Mouse (Mus musculus): ENCODE measurements around the gene Eva1b. TPM values are rescaled to one million over a fixed set of nuclear protein-coding genes. Genes with fewer than 3 reads are reported as not detected.
"Not testable (repeated sequence)": the region's sequence is repeated elsewhere in the genome, so short reads cannot be mapped to it uniquely, and the experiment has no call there.

Gene Eva1b
- polyA plus RNA-seq, 1 experiment from 2014 or later: 20.7 TPM

DNA sequence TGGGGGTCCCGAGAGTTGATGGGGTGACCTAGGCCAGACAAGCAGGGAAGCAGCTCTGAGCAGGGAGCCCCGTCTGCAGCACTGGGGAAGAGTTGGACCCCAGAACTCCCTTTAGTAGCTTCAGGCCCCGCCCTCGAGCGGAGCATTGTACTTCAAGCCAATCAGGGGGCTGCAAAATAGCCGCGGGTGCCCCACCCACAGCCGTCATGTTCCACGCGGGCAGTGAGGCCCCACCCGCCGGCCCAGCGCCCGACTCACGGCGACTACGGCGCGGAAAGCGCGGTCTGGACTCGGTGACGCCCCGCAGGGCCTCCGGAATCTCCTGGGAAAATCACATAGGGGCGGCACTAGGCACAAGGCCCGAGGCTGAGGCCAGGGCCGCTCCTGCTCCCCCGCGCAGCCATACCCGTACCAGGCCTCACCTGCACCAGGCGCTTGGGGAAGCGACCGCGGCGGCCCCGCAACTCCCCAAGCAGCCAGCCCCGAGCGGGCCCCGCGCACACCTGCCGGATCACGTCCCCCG lies 15.1 kb downstream of the Eva1b start:
- H3K4me3 ChIP-seq: peak overlapping the region; percentile 69
- H3K27ac ChIP-seq: peak overlapping the region; percentile 83
- WGBS: under 1% methylated on average over 44 of the region's 44 CpGs
- no peaks in the 10 kb centered on the region for H3K9me3 ChIP-seq
- no peaks in the 10 kb centered on the region for H3K27me3 ChIP-seq (ENCODE audit: poor library complexity, severe bottlenecking)
- peak; percentile 83 for DNase-seq (ENCODE audit: extremely low spot score, low spot score)
- peaks cover 33% of the 10 kb centered on the region for H3K36me3 ChIP-seq (replicated peaks)
- H3K4me1 ChIP-seq: peaks cover 22% of the 10 kb centered on the region

- Histone ChIP-seq H3K27me3 (ENCODE audit: poor library complexity, severe bottlenecking) (no peaks in the 10 kb centered on the region), H3K4me1 (peaks cover 22% of the 10 kb centered on the region), H3K4me3 (peak within 1 kb of the TSS; percentile 69), H3K36me3 (replicated peaks) (peaks cover 39% of the 10 kb centered on the region), H3K9me3 (no peaks in the 10 kb centered on the region), H3K27ac (peak within 1 kb of the TSS; percentile 83)
- 5% methylated on average over 22 of the region's 22 CpGs for WGBS
- DNase-seq (ENCODE audit: extremely low spot score, low spot score): no peak
Measured at GRCm38 (mm10) chr4:126163067-126163659, 15.6 kb downstream of the Eva1b start, which contains the start of gene Sh3d21. Gene Sh3d21 (minus strand): TSS chr4:126163491.

DNA sequence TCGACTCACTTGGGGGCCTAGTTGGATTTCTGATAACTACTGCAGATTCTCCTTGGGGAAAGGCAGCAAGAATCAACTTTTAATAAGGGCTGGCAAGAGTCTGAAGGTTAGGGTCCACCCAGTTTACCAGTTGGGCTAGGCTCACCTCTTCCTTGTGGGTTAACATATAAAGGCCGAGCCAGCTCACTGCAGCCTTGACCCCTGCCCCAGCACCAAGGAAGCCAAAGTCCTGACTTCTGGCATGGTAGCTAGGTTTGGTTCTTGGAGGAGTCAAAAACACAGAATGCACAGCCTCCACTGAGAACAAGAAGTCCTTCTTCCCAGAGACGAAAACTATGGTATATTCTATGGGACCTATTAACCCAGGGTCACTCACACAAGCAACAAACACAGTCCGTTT lies 16.1 kb downstream of the Eva1b start:
- 68% methylated on average over 4 of the region's 4 CpGs for WGBS
- Histone ChIP-seq H3K4me1 (peaks cover 22% of the 10 kb centered on the region), H3K9me3 (no peaks in the 10 kb centered on the region), H3K36me3 (replicated peaks) (peaks cover 44% of the 10 kb centered on the region), H3K4me3 (peak overlapping the region; percentile 69), H3K27me3 (ENCODE audit: poor library complexity, severe bottlenecking) (no peaks in the 10 kb centered on the region), H3K27ac (no peak overlapping the region)
- DNase-seq (ENCODE audit: extremely low spot score, low spot score): no peak

DNA sequence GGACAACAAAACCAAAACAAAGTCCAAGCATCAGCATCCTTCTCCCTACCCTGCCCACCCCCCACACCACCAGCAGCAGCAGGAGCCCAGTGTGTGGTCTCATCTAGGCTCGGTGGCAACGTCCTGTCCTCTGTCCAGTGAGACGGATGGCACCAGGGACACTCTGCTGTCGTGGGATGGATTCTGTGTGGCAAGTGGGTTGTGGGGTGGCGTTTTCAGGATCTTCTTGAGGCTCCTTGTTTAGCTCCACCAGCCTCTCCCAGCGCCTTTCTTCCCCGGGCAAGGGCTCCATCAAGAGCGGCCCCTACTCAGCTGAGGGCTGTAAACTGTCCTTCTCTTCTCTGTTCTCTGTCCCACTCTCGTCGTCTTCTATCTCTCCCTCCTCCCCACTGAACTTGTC lies 17.5 kb downstream of the Eva1b start:
- H3K27ac ChIP-seq; H3K4me3 ChIP-seq; DNase-seq (ENCODE audit: extremely low spot score, low spot score); H3K9me3 ChIP-seq; H3K27me3 ChIP-seq (ENCODE audit: poor library complexity, severe bottlenecking): not testable (repeated sequence)
- Histone ChIP-seq H3K36me3 (replicated peaks) (peaks cover 58% of the 10 kb centered on the region), H3K4me1 (peaks cover 22% of the 10 kb centered on the region)
- WGBS: 76% methylated on average over 10 of the region's 10 CpGs

DNA sequence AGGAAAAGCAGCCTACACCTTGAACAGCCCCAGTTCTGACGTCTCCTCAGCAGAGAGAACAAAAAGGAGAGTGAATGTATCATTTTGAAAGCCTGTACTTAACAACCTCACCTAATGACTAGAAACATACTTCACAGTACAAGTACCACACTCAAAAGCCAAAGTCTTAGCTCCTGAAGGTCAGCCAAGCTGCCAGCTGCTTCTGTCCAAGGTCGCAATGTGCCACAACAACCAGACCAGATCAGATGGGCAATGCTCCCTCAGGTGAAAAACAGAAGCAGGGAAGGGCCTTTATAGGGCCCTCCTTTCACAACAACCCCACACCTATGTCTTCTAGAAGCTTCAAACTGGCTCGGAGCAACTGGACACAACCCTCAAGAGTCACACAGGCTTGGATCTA lies 18.5 kb downstream of the Eva1b start:
- DNase-seq (ENCODE audit: extremely low spot score, low spot score): no peak
- H3K9me3 ChIP-seq: no peaks in the 10 kb centered on the region
- WGBS: 83% methylated on average over 3 of the region's 3 CpGs
- no peak overlapping the region for H3K4me3 ChIP-seq
- H3K27me3 ChIP-seq (ENCODE audit: poor library complexity, severe bottlenecking): no peaks in the 10 kb centered on the region
- H3K4me1 ChIP-seq: peaks cover 22% of the 10 kb centered on the region
- H3K27ac ChIP-seq: no peak overlapping the region
- H3K36me3 ChIP-seq (replicated peaks): peaks cover 68% of the 10 kb centered on the region

DNA sequence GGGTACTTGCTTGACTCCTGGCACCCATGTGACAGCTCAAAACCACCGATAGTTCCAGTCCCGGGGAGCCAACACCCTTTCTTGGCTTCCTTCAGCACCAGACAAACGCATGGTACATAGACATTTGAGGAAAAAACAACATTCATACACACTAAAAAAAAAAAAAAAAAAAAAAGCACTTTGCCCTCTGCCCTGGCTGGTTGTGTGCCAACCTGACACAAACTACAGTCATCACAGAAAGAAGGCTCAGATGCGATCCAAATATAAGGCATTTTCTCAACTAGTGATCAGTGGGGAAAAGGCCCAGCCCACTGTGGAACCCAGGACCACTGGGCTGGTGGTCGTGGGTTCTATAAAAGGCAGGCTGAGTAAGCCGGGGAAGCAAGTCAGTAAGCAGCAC lies 21.3 kb downstream of the Eva1b start:
- 92% methylated on average over 6 of the region's 6 CpGs for WGBS

DNA sequence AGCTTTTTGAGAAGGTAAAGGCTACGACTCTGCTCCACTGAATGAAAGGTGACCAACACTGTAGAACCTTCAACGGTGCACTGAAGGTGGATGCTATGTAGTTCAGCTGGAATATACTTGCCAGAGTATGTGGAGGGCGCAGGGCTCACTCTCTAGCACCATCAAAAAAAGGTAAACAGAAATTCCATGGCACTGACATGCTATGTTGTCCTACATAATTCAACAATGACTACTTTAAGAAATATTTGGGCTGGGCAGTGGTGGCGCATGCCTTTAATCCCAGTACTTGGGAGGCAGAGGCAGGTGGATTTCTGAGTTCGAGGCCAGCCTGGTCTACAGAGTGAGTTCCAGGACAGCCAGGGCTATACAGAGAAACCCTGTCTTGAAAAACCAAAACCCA lies 23.2 kb downstream of the Eva1b start:
- peaks cover 100% of the 10 kb centered on the region for H3K36me3 ChIP-seq (replicated peaks)

More for the DNA sequence above, 21.3 kb downstream of the Eva1b start:
- Histone ChIP-seq H3K36me3 (replicated peaks) (peaks cover 91% of the 10 kb centered on the region), H3K4me3 (no peak overlapping the region), H3K27ac (no peak overlapping the region), H3K4me1 (no peaks in the 10 kb centered on the region; the same call in 1 of the 2 replicates), H3K27me3 (ENCODE audit: poor library complexity, severe bottlenecking) (no peaks in the 10 kb centered on the region), H3K9me3 (no peaks in the 10 kb centered on the region)
- DNase-seq (ENCODE audit: extremely low spot score, low spot score): no peak

GRCm38 (mm10) chr4:126173800-126174199 lies 26.3 kb downstream of the Eva1b start:
- no peak overlapping the region for H3K27ac ChIP-seq
- H3K4me1 ChIP-seq: no peaks in the 10 kb centered on the region
- WGBS: 95% methylated on average over 5 of the region's 5 CpGs
- DNase-seq (ENCODE audit: extremely low spot score, low spot score): no peak
- H3K9me3 ChIP-seq: no peaks in the 10 kb centered on the region
- no peak overlapping the region for H3K4me3 ChIP-seq
- peaks cover 97% of the 10 kb centered on the region for H3K36me3 ChIP-seq (replicated peaks)
- H3K27me3 ChIP-seq (ENCODE audit: poor library complexity, severe bottlenecking): no peaks in the 10 kb centered on the region

More for the DNA sequence above, 23.2 kb downstream of the Eva1b start:
- H3K27ac ChIP-seq; DNase-seq (ENCODE audit: extremely low spot score, low spot score); H3K27me3 ChIP-seq (ENCODE audit: poor library complexity, severe bottlenecking); H3K4me1 ChIP-seq; H3K9me3 ChIP-seq; H3K4me3 ChIP-seq: not testable (repeated sequence)
- 96% methylated on average over 5 of the region's 5 CpGs for WGBS

DNA sequence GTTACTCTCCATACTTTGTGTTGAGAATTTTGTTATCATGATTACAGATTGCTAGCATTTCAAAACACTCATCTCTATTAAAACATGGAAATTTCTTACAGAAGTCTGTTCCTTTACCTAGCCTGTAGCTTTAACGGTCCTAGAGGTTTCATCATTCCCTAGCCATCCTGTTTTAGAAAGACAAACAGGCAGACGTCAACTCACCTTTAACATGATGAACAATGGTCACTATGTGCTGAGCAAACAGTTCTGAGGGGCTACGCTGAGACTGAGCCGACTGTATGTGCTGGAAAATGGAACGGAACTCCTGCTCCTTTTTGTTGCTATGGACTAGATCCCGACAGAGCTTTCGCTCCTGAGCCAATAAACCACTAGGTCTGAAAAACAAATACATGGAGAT lies 28.4 kb downstream of the Eva1b start:
- not testable (repeated sequence) for H3K27me3 ChIP-seq (ENCODE audit: poor library complexity, severe bottlenecking); H3K4me3 ChIP-seq; H3K4me1 ChIP-seq; H3K27ac ChIP-seq; H3K9me3 ChIP-seq; DNase-seq (ENCODE audit: extremely low spot score, low spot score)
- peaks cover 97% of the 10 kb centered on the region for H3K36me3 ChIP-seq (replicated peaks)
- 94% methylated on average over 7 of the region's 7 CpGs for whole genome bisulfite sequencing

- H3K27ac ChIP-seq: no peak overlapping the region
- H3K4me3 ChIP-seq: no peak overlapping the region
- no peaks in the 10 kb centered on the region for H3K9me3 ChIP-seq
- 78% methylated on average over 7 of the region's 7 CpGs for WGBS
- no peak for DNase-seq (ENCODE audit: extremely low spot score, low spot score)
- H3K4me1 ChIP-seq: no peaks in the 10 kb centered on the region
- no peaks in the 10 kb centered on the region for H3K27me3 ChIP-seq (ENCODE audit: poor library complexity, severe bottlenecking)
- peaks cover 96% of the 10 kb centered on the region for H3K36me3 ChIP-seq (replicated peaks)
Measured at GRCm38 (mm10) chr4:126181170-126181957, 33.8 kb downstream of the Eva1b start.

DNA sequence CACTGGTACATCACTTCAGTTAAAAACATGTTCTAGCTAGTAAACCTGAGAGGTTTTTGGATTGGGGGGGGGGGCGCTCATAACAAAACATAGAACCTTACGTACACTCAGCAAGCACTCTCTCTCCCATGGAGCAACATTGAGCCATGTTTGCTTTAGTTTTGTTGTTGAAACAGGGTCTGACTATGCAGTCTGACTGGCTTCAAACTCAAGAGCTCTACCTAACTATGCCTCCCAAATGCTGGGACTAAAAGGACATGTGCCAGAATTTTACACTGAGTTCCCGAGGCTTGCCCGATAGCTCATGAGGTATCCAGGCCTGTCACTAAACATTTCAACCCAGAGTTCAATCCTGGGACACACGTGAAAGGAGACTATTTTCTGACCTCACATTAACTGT lies 35.5 kb downstream of the Eva1b start:
- Histone ChIP-seq H3K9me3 (no peaks in the 10 kb centered on the region), H3K4me3 (no peak overlapping the region), H3K4me1 (no peaks in the 10 kb centered on the region), H3K27ac (no peak overlapping the region), H3K36me3 (replicated peaks) (peaks cover 97% of the 10 kb centered on the region), H3K27me3 (ENCODE audit: poor library complexity, severe bottlenecking) (no peaks in the 10 kb centered on the region)
- no peak for DNase-seq (ENCODE audit: extremely low spot score, low spot score)
- WGBS: 94% methylated on average over 5 of the region's 5 CpGs

- Histone ChIP-seq H3K36me3 (replicated peaks) (peaks cover 95% of the 10 kb centered on the region), H3K4me3 (no peak overlapping the region), H3K27me3 (ENCODE audit: poor library complexity, severe bottlenecking) (no peaks in the 10 kb centered on the region), H3K4me1 (no peaks in the 10 kb centered on the region), H3K27ac (no peak overlapping the region), H3K9me3 (no peaks in the 10 kb centered on the region)
- WGBS: 98% methylated on average over 3 of the region's 3 CpGs
- DNase-seq (ENCODE audit: extremely low spot score, low spot score): no peak
Measured at GRCm38 (mm10) chr4:126187096-126187495, 39.6 kb downstream of the Eva1b start.

DNA sequence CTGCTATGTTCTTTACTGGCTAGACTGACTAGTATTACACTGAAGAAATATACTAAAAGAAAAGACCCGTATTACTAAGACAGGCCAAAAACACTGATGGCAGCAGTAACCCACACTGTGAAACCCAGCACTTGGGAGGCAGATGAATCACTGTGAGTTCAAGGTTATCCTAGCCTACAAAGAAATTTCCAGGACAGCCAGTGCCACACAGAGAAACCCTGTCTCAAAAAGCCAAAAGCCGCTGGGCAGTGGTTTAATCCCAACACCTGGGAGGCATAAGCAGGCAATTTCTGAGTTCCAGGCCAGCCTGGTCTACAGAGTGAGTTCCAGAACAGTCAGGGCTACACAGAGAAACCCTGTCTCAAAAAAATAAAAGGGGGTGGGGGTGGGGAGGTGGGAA lies 43.1 kb downstream of the Eva1b start:
- WGBS: 85% methylated on average over 2 of the region's 2 CpGs
- no peak overlapping the region for H3K4me3 ChIP-seq
- H3K27me3 ChIP-seq (ENCODE audit: poor library complexity, severe bottlenecking): no peaks in the 10 kb centered on the region
- no peaks in the 10 kb centered on the region for H3K4me1 ChIP-seq
- H3K9me3 ChIP-seq: no peaks in the 10 kb centered on the region
- no peak for DNase-seq (ENCODE audit: extremely low spot score, low spot score)
- no peak overlapping the region for H3K27ac ChIP-seq
- H3K36me3 ChIP-seq (replicated peaks): peaks cover 95% of the 10 kb centered on the region
